Mouse (Mus musculus) small intestine, adult 2 months (tissue): ENCODE data around the gene Cacna2d3.

Experiments
- CTCF ChIP-seq: fragments of 200-500 bp; IDR thresholded peaks from 2 replicates; pipeline ENCODE4 v1.5.1; 2012; ENCODE audit warnings: low read depth, mild to moderate bottlenecking, control low read depth, inconsistent platforms, low read length, moderate library complexity, mixed read lengths; ENCODE audit not compliant: insufficient replicate concordance, insufficient read length; ENCODE audit errors: extremely low read depth
- POLR2A ChIP-seq: fragments of 200-500 bp; IDR thresholded peaks from 2 replicates; pipeline ENCODE4 v1.6.1; 2012; ENCODE audit warnings: low read depth, mild to moderate bottlenecking, control low read depth, inconsistent platforms, low read length, moderate library complexity

- no peak for TF ChIP-seq POLR2A
- no peak for TF ChIP-seq CTCF
Measured at GRCm38 (mm10) chr14:29478403-29478983, 243.2 kb downstream of the Cacna2d3 start.
